Mouse (Mus musculus): ENCODE measurements at regions not wholly inside any gene's neighbourhood (a gene's known extent, or its start where the extent isn't known, plus 50 kb on each side); places are given as distances from the start of the nearest gene placed in this dataset.

DNA sequence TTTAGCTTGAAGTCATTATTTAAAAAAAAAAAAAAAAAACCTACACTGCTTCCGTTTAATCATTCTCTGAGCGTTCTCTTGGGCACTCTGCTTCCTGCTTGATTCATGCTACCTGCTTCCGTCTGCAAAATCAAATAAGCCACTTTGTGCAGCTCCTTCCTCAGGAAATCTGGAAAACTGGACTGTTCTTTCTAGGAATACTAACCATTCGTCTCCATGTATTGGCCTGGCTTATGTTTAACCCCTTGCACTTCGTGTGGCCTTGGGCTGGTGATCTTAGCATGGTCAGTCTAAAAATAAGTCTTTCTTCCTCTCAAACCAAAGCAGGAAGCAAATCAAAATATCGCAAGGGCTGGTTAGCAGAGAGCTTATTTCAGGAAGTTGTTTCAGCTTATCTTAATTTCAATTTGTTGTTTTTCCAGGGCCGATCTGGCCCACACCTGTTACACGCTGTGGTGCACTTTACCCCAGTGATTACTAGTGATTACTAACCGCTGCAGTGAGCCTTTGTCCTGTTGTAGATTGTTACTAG is 68.5 kb upstream of the Lcorl start:
- H3K27me3 ChIP-seq (ENCODE audit: control insufficient read depth in 1 of 2, insufficient read depth in 2 of 2, low read length in 2 of 2): peaks cover 0 to 3% of the 10 kb centered on the region in 2 experiments; a peak in 2 of 4 replicates
- no peaks in the 10 kb centered on the region; a peak in 1 of 4 replicates for H3K4me1 ChIP-seq (ENCODE audit: control insufficient read depth in 1 of 2, insufficient read depth in 2 of 2, low read length in 2 of 2)
- peak; percentile 34 for DNase-seq (ENCODE audit: low read depth, low spot score)
- no peak overlapping the region for H3K9ac ChIP-seq (ENCODE audit: control insufficient read depth, low read depth, low read length, poor library complexity, severe bottlenecking)
- H3K27ac ChIP-seq (ENCODE audit: control insufficient read depth, low read depth, low read length): no peak overlapping the region
- H3K36me3 ChIP-seq (ENCODE audit: control insufficient read depth in 1 of 2, insufficient read depth in 2 of 2, low read length in 2 of 2): no peaks in the 10 kb centered on the region; a peak in 1 of 4 replicates
- TF ChIP-seq GATA1 (IDR thresholded peaks at IDR 0.05; ENCODE audit: low read depth, low read length): 0 out of 2 replicates have a peak, but pooled peaks have one; percentile 23
- TF ChIP-seq ZMIZ1 (IDR thresholded peaks at IDR 0.05; ENCODE audit: low read depth, low read length): no peak
- no peak for TF ChIP-seq HCFC1 (IDR thresholded peaks at IDR 0.05; ENCODE audit: low read depth, low read length)
- TF ChIP-seq TCF12 (IDR thresholded peaks at IDR 0.05; ENCODE audit: low read depth, low read length): peak; percentile 26; the same call in 1 of the 2 replicates
- no peak for TF ChIP-seq SMC3 (IDR thresholded peaks at IDR 0.05; ENCODE audit: low read depth, low read length)
- TF ChIP-seq RCOR1 (IDR thresholded peaks at IDR 0.05; ENCODE audit: low read depth, low read length): peak; percentile 83
- TF ChIP-seq NRF1 (IDR thresholded peaks at IDR 0.05; ENCODE audit: insufficient read depth, low read depth, low read length, poor library complexity, severe bottlenecking): no peak
- TF ChIP-seq SIN3A (IDR thresholded peaks at IDR 0.05; ENCODE audit: low read length): no peak
- no peak for TF ChIP-seq ZKSCAN1 (IDR thresholded peaks at IDR 0.05; ENCODE audit: low read depth, low read length)
- no peak for TF ChIP-seq GABPA (IDR thresholded peaks at IDR 0.05; ENCODE audit: low read depth, low read length)
- no peak for TF ChIP-seq UBTF (IDR thresholded peaks at IDR 0.05; ENCODE audit: borderline replicate concordance, insufficient read depth, low read depth, low read length)
- TF ChIP-seq E2F4 (IDR thresholded peaks at IDR 0.05; ENCODE audit: borderline replicate concordance, low read depth, low read length): no peak
- peak in 1 of 2 experiments; percentile 42; a peak in 1 of 4 replicates for TF ChIP-seq EP300 (IDR thresholded peaks at IDR 0.05; ENCODE audit: low read depth in 1 of 2, low read length in 2 of 2)
- 0 out of 2 replicates have a peak, but pooled peaks have one; percentile 4 for TF ChIP-seq TAL1 (IDR thresholded peaks at IDR 0.05; ENCODE audit: low read length)
- H3K4me3 ChIP-seq (ENCODE audit: control insufficient read depth in 1 of 2, insufficient read depth in 1 of 2, low read depth in 2 of 2, low read length in 2 of 2): no peak overlapping the region
- no peaks in the 10 kb centered on the region for H3K9me3 ChIP-seq (replicated peaks; ENCODE audit: insufficient read depth, low read length)
- no peaks in the 10 kb centered on the region for H3K79me2 ChIP-seq (ENCODE audit: control insufficient read depth, insufficient read depth, low read length, poor library complexity)

- H3K9me3 ChIP-seq (replicated peaks; ENCODE audit: insufficient read depth, low read length): no peaks in the 10 kb centered on the region
- no peaks in the 10 kb centered on the region; a peak in 1 of 4 replicates for H3K27me3 ChIP-seq (ENCODE audit: control insufficient read depth in 1 of 2, insufficient read depth in 2 of 2, low read length in 2 of 2)
- no peaks in the 10 kb centered on the region; a peak in 1 of 4 replicates for H3K4me1 ChIP-seq (ENCODE audit: control insufficient read depth in 1 of 2, insufficient read depth in 2 of 2, low read length in 2 of 2)
- TF ChIP-seq ETS1 (IDR thresholded peaks at IDR 0.05; ENCODE audit: low read depth, low read length): 0 out of 2 replicates have a peak, but pooled peaks have one; percentile 17
- peak; percentile 31; the same call in 1 of the 2 replicates for TF ChIP-seq MYC (IDR thresholded peaks at IDR 0.05; ENCODE audit: low read depth, low read length)
- TF ChIP-seq TCF12 (IDR thresholded peaks at IDR 0.05; ENCODE audit: low read depth, low read length): peak; percentile 44; the same call in 1 of the 2 replicates
- 0 out of 2 replicates have a peak, but pooled peaks have one; percentile 5 for TF ChIP-seq ZNF384 (IDR thresholded peaks at IDR 0.05; ENCODE audit: low read depth, low read length)
- TF ChIP-seq HCFC1 (IDR thresholded peaks at IDR 0.05; ENCODE audit: low read depth, low read length): no peak
- peak; percentile 53 for TF ChIP-seq TAL1 (IDR thresholded peaks at IDR 0.05; ENCODE audit: low read length)
- TF ChIP-seq USF1 (IDR thresholded peaks at IDR 0.05; ENCODE audit: low read depth, low read length): no peak
- TF ChIP-seq EP300 (IDR thresholded peaks at IDR 0.05; ENCODE audit: low read depth in 1 of 2, low read length in 2 of 2): peak; percentile 54 to 56; a peak in 3 of 4 replicates
- no peak for TF ChIP-seq ZC3H11A (IDR thresholded peaks at IDR 0.05; ENCODE audit: low read depth, low read length)
- 0 out of 2 replicates have a peak, but pooled peaks have one; percentile 26 for TF ChIP-seq GATA1 (IDR thresholded peaks at IDR 0.05; ENCODE audit: low read depth, low read length)
- H3K79me2 ChIP-seq (ENCODE audit: control insufficient read depth, insufficient read depth, low read length, poor library complexity): no peaks in the 10 kb centered on the region
- H3K36me3 ChIP-seq (ENCODE audit: control insufficient read depth in 1 of 2, insufficient read depth in 2 of 2, low read length in 2 of 2): no peaks in the 10 kb centered on the region; a peak in 1 of 4 replicates
- no peak overlapping the region for H3K4me3 ChIP-seq (ENCODE audit: control insufficient read depth in 1 of 2, insufficient read depth in 1 of 2, low read depth in 2 of 2, low read length in 2 of 2)
- no peak overlapping the region for H3K27ac ChIP-seq (ENCODE audit: control insufficient read depth, low read depth, low read length)
- peak; percentile 81 for DNase-seq (ENCODE audit: low read depth, low spot score)
- H3K9ac ChIP-seq (ENCODE audit: control insufficient read depth, low read depth, low read length, poor library complexity, severe bottlenecking): no peak overlapping the region
Measured at GRCm38 (mm10) chr5:45923907-45924594, 66.6 kb upstream of the Lcorl start.
